Mouse (Mus musculus) cortical plate, adult 2 months (tissue): ENCODE data around the gene Ccr1l1. TPM values are rescaled to one million over a fixed set of nuclear protein-coding genes. Genes with fewer than 3 reads are reported as not detected.

Experiments used
- H3K27ac ChIP-seq: fragments of 200-500 bp; 2 replicates; pipeline ENCODE4 v1.5.1; 2012; ENCODE audit warnings: low read length, control low read depth, inconsistent platforms; ENCODE audit not compliant: insufficient read depth
- H3K4me1 ChIP-seq: fragments of 200-500 bp; 2 replicates; pipeline ENCODE4 v1.6.1; 2011; ENCODE audit warnings: low read length; ENCODE audit not compliant: control insufficient read depth, insufficient read depth
- H3K4me3 ChIP-seq: fragments of 200-500 bp; 2 replicates; pipeline ENCODE4 v1.5.1; 2011; ENCODE audit warnings: mild to moderate bottlenecking, low read length, control low read depth; ENCODE audit not compliant: insufficient read depth
- CTCF ChIP-seq: fragments of 200-500 bp; IDR thresholded peaks from 2 replicates; pipeline ENCODE4 v1.5.1; 2011; ENCODE audit warnings: mild to moderate bottlenecking, control low read depth, low read length; ENCODE audit not compliant: insufficient read depth; ENCODE audit errors: extremely low read depth
- POLR2A ChIP-seq: fragments of 200-500 bp; IDR thresholded peaks from 2 replicates; pipeline ENCODE4 v1.6.1; 2011; ENCODE audit warnings: mild to moderate bottlenecking, low read length, control low read depth; ENCODE audit not compliant: insufficient read depth; ENCODE audit errors: extremely low read depth
- polyA plus RNA-seq: library from polyadenylated mRNA; depleted of rRNA; stranded (reverse); fragments of >200 nt; gene quantifications from 2 replicates; pipeline ENCODE4 v1.2.3, GENCODE M21; 2012

The Ccr1l1 gene
- polyA plus RNA-seq, 1 experiment = 0.10 TPM

- H3K4me1 ChIP-seq = no peaks in the 10 kb centered on the region
- no peak overlapping the region for H3K27ac ChIP-seq
- TF ChIP-seq POLR2A = no peak
- no peak for TF ChIP-seq CTCF
- H3K4me3 ChIP-seq = no peak overlapping the region
These were observed 38.0 kb downstream of the Ccr1l1 start for GRCm38 (mm10) chr9:123940168-123940567.

- Histone ChIP-seq H3K27ac (no peak overlapping the region), H3K4me3 (no peak overlapping the region), H3K4me1 (no peaks in the 10 kb centered on the region)
- TF ChIP-seq POLR2A (no peak), CTCF (no peak)
These were observed 40.2 kb downstream of the Ccr1l1 start for GRCm38 (mm10) chr9:123937989-123938388.

GRCm38 (mm10) chr9:123936604-123937280 lies 41.5 kb downstream of the Ccr1l1 start:
- no peak overlapping the region for H3K27ac ChIP-seq
- TF ChIP-seq CTCF = no peak
- no peak for TF ChIP-seq POLR2A
- no peaks in the 10 kb centered on the region for H3K4me1 ChIP-seq
- H3K4me3 ChIP-seq = no peak overlapping the region

GRCm38 (mm10) chr9:123935776-123936175 lies 42.4 kb downstream of the Ccr1l1 start:
- TF ChIP-seq POLR2A (no peak), CTCF (no peak)
- H3K4me3 ChIP-seq = no peak overlapping the region
- H3K27ac ChIP-seq = no peak overlapping the region
- H3K4me1 ChIP-seq = no peaks in the 10 kb centered on the region

- Histone ChIP-seq H3K4me3 (no peak overlapping the region), H3K27ac (no peak overlapping the region), H3K4me1 (no peaks in the 10 kb centered on the region)
- TF ChIP-seq POLR2A = no peak
- no peak for TF ChIP-seq CTCF
These were observed 42.9 kb downstream of the Ccr1l1 start for GRCm38 (mm10) chr9:123935346-123935745.

- Histone ChIP-seq H3K4me3 (no peak overlapping the region), H3K27ac (no peak overlapping the region), H3K4me1 (peaks cover 2% of the 10 kb centered on the region; the same call in 1 of the 2 replicates)
- TF ChIP-seq CTCF = no peak
- no peak for TF ChIP-seq POLR2A
These were observed 44.3 kb downstream of the Ccr1l1 start for GRCm38 (mm10) chr9:123933716-123934445.

- TF ChIP-seq CTCF (no peak), POLR2A (no peak)
- Histone ChIP-seq H3K27ac (no peak overlapping the region), H3K4me3 (no peak overlapping the region), H3K4me1 (peaks cover 2% of the 10 kb centered on the region; the same call in 1 of the 2 replicates)
These were observed 45.1 kb downstream of the Ccr1l1 start for GRCm38 (mm10) chr9:123932911-123933675.

GRCm38 (mm10) chr9:123931761-123932700 lies 46.2 kb downstream of the Ccr1l1 start:
- TF ChIP-seq CTCF (no peak), POLR2A (no peak)
- Histone ChIP-seq H3K4me1 (peaks cover 2% of the 10 kb centered on the region; the same call in 1 of the 2 replicates), H3K27ac (no peak overlapping the region), H3K4me3 (no peak overlapping the region)

GRCm38 (mm10) chr9:123930926-123931325 lies 47.3 kb downstream of the Ccr1l1 start:
- peak overlapping the region; percentile 75; the same call in 1 of the 2 replicates for H3K27ac ChIP-seq
- no peak overlapping the region for H3K4me3 ChIP-seq
- peaks cover 2% of the 10 kb centered on the region; the same call in 1 of the 2 replicates for H3K4me1 ChIP-seq
- TF ChIP-seq POLR2A = no peak
- no peak for TF ChIP-seq CTCF
